In genomic region chr3:138229448-138229847, GRCm38 (mm10) we compare ENCODE assay signal across 26 mouse cellular contexts. TPM values are rescaled to one million over a fixed set of nuclear protein-coding genes. Genes with fewer than 3 reads are reported as not detected.
"Had no signal": no experiment of that assay in that cellular context is flagged by ENCODE, and none has a peak within 500 bp of the region (broad histone marks: within the 10 kb centered on the region; RNA-seq: fewer than 3 reads in every experiment).

No protein-coding gene starts in this region.

- H3K4me3 ChIP-seq: lung, embryonic 15.5 days; megakaryocyte, embryonic 14.5 days; midbrain, embryonic 13.5 days; midbrain, embryonic 15.5 days; neural tube, embryonic 13.5 days; neural tube, embryonic 15.5 days had no signal

- H3K9me3 ChIP-seq: lung, embryonic 15.5 days; megakaryocyte, embryonic 14.5 days; midbrain, embryonic 13.5 days; midbrain, embryonic 15.5 days; neural tube, embryonic 13.5 days; neural tube, embryonic 15.5 days had no signal

- H3K27ac ChIP-seq: lung, embryonic 15.5 days; macrophage; midbrain, embryonic 13.5 days; midbrain, embryonic 15.5 days; neural tube, embryonic 13.5 days; neural tube, embryonic 15.5 days had no signal

- H3K9ac ChIP-seq: lung, embryonic 15.5 days; midbrain, embryonic 13.5 days; midbrain, embryonic 15.5 days; neural tube, embryonic 13.5 days; neural tube, embryonic 15.5 days had no signal

- H3K4me2 ChIP-seq: lung, embryonic 15.5 days; midbrain, embryonic 11.5 days; midbrain, embryonic 13.5 days; midbrain, embryonic 15.5 days; neural tube, embryonic 13.5 days; neural tube, embryonic 15.5 days had no signal

- DNase-seq: lung, adult 2 months; lung, postnatal 14 days; lung, postnatal 36 days; retina, postnatal 1 day; right cerebral cortex, adult 18-20 months; right cerebral cortex, postnatal 25 days; right cerebral cortex, postnatal 4 days; spleen, adult 18-20 months; thymus, adult 18-20 months; thymus, postnatal 14 days; thymus, postnatal 36 days had no signal

- H3K4me1 ChIP-seq: lung, embryonic 15.5 days; midbrain, embryonic 13.5 days; midbrain, embryonic 15.5 days; neural tube, embryonic 13.5 days; neural tube, embryonic 15.5 days had no signal

- ATAC-seq: lung, postnatal 0 days; midbrain, embryonic 13.5 days; midbrain, embryonic 15.5 days had no signal

- H3K36me3 ChIP-seq: lung, embryonic 15.5 days; midbrain, embryonic 13.5 days; midbrain, embryonic 15.5 days; neural tube, embryonic 13.5 days; neural tube, embryonic 15.5 days had no signal

- H3K27me3 ChIP-seq: lung, embryonic 15.5 days; midbrain, embryonic 13.5 days; midbrain, embryonic 15.5 days; neural tube, embryonic 13.5 days; neural tube, embryonic 15.5 days had no signal

RNA-seq across cellular contexts. Expression of gene Adh7, which starts 11.9 kb away (rescaled TPM):
- total RNA-seq: megakaryocyte progenitor cell, adult 5-6 weeks; monocyte, adult 5-6 weeks had no signal
- polyA plus RNA-seq: macrophage had no signal

RNA-seq across cellular contexts. Expression of gene Adh1, which starts 31.3 kb away (rescaled TPM):
- total RNA-seq: megakaryocyte progenitor cell, adult 5-6 weeks; monocyte, adult 5-6 weeks had no signal
- polyA plus RNA-seq: macrophage had no signal

RNA-seq across cellular contexts. Expression of gene 4930579F01Rik, which starts 35.8 kb away (rescaled TPM):
- total RNA-seq: megakaryocyte progenitor cell, adult 5-6 weeks; midbrain, postnatal 0 days; monocyte, adult 5-6 weeks had no signal
- polyA plus RNA-seq: lung, adult 2 months; lung, postnatal 0 days; macrophage; midbrain, embryonic 11.5 days; midbrain, embryonic 13.5 days; midbrain, embryonic 15.5 days; midbrain, postnatal 0 days; neural tube, embryonic 11.5 days; neural tube, embryonic 13.5 days; neural tube, embryonic 15.5 days; small intestine, adult 2 months; thymus, postnatal 0 days had no signal
